Mouse (Mus musculus) lung, postnatal 4 days (tissue): ENCODE measurements around the gene Sycn.
A peak's percentile ranks its signal among the peaks of the same experiment; 100 is the strongest.

Source experiments
- DNase-seq, 2 experiments: peaks; one replicate each; pipeline ENCODE4 v3.0.0; 2021

Sycn gene

DNA sequence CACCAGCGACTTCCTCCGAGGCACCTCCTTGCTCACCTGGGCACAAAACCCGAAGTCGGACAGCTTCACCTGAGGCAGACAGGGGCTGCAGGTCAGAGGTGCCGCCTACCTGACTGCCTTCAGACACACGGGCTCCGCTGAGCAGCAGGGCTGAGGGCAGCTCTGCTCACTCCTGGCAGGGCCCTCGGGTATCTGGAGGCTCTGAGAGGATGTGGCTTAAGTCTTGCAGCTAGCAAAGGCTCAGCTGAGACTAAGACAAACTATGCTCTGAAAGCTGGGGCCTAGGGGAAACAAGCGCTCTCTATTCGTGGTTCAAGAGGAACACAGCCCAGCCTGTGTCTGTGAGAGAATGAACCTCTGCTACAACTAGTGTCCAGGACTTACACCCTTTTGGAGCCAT is 20.2 kb downstream of the Sycn start:
- DNase-seq: no peak

DNA sequence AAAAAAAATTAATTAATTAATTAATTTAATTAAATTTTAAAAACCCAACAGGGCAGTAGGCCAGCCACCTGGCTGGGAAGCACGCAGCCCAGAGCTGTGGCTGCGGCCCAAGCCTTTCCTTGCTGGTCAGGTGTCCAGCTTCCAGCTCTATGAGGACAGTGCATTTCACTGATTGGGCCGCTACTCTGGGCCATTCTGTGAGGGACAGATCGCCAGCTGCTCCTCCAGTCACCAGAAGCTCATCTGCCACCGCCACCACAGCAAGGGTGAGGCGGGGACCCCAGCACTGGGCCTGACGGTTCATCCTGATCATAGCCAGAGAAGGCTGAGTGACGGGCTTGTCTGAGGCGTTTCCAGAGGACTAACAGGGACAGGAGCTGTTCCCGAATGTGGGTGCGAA is 21.3 kb downstream of the Sycn start:
- DNase-seq: no peak

DNA sequence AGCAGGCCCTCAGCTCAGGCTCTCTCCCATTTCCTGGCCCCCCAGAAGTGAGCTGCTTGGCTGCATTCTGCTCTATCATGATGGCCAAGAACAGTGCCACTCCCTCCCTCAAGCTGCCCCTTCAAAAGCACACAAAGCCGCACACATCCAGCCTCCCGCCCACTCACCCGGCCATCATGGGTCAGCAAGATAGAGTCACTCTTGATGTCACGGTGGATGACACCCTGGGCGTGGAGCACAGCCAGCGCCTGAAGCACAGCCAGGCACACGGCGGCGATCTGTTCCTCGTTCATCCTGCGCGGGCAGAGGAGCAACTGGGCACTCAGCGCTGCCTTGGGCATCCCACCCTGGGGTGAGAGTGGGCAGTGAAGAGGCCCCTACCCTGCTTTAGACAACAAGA is 21.7 kb downstream of the Sycn start:
- DNase-seq: no peak

DNA sequence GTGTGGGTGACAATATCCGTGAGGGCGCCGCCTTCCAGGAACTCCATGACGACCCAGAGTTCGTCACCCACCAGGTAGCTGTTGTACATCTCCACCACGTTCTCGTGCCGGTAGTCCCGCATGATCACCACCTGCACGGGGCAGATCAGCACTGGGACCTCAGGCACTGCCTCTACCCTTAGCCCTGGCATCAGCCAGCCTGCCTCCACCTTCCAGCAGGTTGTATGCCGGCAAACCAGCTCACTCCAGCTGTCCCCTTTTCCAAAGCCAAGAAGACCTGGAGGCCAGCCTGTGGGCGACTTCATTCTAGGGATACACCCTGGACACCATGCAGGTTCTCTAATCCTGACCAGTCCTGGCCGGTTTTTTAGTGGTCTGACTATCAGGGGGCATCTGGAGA is 22.3 kb downstream of the Sycn start:
- no peak for DNase-seq

DNA sequence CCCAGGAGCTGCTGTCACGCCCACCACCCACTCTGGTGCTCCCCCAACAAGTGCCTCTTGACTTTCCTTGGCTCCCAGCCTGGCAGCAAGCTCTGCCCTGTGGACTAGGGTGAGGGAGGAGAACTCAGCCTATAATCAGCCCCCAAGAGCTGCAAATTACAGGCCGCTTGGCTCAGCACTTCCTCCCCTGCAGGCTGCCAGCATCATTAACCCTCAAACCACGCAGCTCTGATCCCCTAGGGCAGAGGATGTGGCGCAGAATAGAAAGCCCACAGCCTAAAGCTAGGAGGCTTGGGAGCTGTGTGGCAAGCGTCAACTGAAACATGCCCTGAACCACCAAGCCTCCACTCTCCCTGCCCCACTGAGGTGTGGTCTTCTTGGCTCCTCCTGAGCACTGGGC is 24.7 kb downstream of the Sycn start:
- DNase-seq: no peak

DNA sequence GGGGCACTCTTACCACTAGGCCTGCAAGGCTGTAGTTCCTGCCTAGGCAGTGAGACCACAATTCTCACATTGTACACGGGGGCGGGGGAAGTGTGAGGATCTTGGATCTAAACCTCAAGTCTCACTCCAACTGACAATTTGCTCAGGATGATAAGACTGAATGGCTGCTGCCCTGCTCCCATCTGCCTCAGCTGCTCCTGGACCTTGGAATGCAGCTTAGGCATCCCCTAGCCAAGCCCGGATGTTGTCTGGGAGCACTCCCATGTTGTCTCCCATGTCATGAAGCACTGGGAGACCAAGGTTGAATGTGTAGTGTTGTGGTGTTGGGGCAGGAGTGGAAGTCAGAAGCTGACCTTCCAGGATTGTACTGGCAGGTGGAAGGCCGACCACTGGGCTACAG is 26.9 kb downstream of the Sycn start:
- no peak for DNase-seq

DNA sequence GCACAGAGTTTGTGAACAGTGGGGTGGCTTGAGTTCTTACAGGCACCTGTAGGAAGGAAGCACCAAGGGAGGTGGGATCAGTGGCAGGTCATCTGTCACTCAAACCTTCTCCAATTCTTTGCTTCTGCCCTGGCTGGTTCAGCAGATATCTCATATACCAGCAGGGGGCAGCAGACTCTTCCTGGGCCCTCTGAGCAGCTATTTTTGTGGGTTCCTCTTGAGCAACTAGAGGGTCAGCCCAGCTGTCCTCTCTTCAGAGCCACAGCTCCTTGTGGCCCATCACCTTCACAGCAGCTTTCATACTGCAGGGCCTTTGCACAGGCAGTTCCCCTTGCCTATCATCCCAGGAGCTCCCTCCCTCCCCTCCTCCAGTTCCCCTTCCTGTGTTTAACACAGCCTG is 27.6 kb downstream of the Sycn start:
- DNase-seq: peak; percentile 55 to 78

DNA sequence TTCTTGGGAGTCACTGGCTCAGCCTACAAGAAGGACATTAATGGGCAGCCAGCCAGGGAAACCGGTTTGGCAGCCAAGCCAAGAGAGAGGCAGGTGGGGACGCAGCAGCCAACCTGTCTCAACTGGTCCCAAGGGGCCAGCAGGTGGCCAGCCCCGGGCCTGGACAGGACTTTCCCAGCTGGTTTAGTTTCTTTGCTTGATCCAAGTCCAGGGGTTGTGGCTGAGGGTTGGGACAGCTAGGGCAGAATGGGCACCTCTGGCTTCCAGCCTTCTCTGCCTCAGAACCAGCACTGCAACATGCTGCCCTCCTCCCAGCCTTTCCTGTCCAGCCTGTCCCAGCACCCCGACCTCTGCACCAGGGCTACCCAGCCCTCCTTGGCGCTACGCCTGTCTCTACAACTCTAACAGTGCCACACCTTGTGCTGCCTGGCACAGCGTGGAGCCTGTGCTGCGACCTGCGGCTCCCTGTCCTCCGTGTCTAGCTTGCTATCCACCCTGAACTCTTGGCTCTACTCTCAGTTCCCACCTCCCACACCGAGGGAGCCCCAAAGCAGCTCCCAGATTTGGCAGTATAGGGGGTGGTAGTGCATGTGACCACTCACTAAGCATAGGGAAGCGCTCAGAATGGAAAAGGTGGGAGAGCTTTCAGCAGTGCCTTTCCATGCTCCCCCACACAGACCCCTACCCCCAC is 29.8 kb downstream of the Sycn start:
- DNase-seq: peak; percentile 90 to 93

DNA sequence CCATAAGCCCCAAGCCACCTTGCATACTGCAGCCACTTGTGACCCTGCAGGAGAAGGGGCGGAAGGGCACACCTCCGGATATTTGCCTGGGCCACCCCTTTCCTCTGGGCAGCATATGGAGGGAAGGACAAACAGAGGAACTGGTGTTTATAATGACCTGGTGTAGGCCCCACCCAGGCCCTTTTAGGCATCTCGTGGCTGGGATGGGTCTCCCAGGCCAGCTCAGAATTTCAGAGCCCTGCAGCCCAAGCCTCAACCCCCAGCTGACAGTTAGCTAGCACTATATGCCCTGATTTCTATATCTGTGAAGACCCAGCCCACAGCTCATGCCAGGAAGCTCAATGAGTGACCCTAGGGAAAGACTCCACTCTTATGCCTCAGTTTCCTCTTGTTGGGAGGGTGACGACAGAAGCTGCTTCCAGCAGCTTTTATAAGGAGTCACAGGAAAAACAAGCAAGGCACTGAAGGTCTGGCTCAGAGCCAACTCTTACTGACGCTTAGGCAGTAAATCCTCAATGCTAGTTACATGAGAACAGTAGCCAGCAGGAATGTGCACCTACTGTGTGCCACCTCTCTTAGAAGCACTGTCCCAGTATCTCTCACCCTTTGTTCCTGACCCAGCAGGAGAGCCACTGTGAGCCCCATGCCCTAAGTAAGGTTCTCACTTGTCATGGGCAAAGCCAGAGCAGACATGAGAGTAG is 30.4 kb downstream of the Sycn start:
- DNase-seq: peak; percentile 68 to 84

DNA sequence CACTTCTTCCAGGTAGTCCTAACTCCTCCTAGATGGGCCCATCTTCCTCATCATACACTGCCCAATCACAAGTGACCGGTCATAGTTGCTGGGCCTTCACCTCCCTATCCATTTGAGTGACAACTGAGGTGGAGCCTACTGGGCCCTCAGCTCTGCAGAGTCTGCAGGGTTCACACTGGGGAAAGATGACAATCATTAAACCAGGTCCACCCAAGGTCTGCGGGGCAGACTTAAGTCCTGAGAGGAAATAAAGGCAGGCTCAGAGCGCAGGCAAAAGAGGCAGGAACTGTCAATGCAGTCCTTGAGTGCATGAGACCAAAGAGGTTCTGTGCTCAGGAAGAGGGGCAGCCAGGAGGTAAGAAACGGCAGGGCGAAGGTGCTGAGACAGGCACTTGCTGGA is 32.0 kb downstream of the Sycn start:
- DNase-seq: no peak

DNA sequence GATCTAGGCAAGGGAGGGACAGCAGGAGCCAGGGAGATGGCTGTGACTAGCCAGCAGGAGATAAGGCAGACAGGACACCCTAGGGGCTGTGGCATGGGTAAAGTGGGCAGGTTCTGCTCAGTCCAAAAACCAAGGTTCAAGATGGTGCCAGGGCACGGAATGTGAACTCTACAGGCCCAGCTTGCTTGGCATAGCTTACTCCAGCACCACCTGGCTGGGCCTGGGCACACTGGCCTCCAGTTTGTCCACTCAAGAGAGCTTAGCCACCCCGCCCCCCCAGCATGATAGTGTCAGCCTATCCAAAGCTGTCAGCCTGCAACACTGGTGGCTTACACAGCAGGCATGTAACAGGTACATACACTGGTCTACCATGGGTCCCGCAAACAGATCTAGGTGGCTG is 32.6 kb downstream of the Sycn start:
- no peak for DNase-seq

DNA sequence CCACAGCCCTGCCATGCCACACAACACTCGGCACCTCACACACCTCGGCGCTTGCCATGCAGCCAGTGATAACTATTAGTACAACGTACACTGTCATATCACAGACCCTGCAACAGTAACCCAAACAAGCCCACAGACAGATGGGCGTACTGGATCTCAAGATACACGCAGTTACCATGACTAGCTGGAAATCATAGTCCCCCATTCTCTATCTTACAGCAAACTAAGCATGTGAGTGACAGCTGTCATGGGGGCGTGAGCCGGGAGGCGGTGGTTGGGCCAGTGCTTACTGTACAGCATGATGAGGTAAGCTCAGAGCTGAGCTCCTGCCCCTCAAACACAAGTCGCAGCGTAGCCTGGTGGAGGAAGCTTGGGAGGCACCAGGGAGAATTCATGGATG is 34.9 kb downstream of the Sycn start:
- peak in 1 of 2 experiments; percentile 23 for DNase-seq

DNA sequence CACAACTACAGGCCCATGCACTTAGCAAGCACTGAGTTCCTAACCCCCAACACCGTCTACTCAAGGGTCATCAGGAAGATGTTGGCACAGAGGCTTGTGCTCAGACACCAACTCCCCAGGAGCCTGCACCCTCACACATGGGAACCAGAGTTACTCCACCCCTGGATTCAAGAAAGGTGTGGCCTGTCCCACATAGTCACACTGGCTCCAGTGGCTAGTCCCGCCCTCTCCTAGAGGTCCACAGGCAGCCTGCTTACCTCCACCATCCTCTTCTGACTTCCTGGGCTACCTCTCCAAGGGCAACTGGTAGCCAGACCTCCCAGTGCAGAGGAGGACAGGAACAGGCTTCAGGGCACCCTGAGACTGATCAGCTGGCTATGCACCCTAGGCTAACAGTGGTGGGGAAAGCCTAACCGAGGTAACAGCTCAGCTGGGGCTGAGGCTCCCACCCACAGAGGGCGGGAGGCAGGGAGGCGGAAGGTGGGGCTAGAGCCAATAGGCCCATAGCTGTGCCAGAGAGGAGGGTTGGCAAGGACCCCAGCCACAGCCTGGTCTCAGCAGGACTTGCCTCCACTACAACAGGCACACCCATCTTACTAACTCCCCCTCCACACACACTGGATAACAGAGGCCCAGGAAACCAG is 35.7 kb downstream of the Sycn start:
- DNase-seq: peak; percentile 82 to 92

DNA sequence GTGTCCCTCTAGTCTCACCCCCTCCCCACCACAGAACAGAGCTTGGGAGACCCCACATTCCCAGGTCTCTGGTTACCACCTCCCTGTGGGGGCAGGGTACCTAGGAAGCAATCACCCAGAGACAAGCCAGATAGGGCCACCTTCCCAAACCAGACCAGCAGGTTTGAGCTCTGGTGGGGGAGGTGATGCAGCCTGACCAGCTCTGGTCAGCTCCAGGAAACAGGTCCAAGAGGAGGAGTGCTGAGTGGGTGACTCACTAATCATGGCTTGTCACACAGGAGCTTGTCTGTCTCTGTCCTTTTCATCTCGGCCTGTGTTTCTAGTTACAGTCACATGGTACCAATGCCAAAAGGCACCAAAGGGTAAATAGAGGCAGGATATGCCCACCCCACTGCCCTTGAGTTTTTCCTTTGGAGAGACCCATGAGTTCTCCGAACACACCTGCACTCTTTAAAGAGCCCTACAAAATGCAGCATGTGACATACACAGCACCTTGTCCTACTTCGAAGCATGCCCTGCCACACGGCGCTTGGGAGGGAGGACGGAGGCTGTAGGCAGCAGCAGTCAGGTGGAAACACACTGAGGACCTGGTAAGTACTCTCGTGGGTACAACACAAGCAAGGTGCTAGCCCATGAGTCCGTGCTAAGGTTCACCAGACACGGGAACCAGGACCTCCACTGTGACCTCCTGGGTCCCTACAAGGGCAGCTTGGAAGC is 37.3 kb downstream of the Sycn start:
- DNase-seq: peak; percentile 77 to 88

DNA sequence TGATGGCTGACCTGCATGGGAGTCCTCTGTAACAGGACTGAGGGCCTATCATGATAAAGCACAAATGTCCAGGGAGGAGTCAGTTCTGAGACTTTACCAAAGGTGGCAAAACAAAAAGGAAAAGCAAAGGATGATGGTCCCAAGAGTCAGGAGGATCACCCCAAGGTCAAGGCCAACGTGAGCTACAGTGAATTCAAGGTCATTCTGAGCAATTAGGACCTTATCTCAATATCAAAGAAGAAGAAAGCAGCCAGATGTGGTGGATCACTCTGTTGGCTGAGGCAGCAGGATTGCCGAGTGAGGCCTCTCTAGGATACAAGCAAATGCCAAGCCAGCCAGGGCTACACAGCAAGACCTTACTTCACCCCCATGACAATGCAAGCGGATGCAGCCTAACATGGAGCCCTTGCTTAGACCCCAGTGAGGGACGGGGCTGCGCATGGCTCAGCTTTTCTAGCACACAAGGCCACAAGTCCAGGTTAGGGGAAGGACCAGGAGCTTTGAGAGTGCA is 37.9 kb downstream of the Sycn start:
- peak in 1 of 2 experiments; percentile 22 for DNase-seq

DNA sequence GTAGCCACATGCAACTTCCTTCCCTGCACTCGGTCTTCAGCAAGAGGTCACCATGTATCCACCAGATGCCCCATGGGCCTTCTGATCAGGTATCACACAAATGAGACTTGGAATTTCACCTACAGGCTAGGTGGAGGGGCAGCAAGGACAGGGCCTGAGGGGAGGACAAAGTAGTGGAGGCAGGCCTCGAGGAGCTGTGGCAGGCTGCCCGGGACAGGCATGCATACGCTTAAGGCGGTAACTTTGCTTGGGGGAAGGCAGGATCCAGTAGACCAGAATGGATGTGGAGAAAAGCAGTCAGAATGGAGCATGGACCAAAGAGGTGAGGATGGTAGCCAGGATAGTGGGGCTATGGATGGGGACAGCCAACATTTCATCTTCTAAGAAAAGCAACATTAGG is 39.1 kb downstream of the Sycn start:
- DNase-seq: no peak

DNA sequence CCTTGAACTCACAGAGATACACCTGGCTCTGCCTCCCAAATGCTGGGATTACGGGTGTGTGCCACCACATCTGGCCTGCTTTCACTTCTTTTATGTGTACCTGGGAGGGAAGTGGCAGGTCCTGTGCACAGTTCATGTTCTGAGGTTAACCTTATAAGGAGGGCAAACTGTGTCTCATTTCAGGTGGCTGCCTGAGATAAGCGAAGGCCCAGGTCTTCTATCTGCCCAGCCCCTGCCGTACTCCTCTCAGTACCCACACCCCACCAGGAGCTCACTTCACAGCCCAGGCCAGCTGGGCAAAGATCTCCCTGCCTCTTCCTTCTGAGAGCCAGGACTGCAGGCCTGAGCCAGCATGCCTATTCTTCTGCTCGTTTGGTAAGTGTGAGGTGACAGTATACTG is 41.0 kb downstream of the Sycn start:
- DNase-seq: no peak

DNA sequence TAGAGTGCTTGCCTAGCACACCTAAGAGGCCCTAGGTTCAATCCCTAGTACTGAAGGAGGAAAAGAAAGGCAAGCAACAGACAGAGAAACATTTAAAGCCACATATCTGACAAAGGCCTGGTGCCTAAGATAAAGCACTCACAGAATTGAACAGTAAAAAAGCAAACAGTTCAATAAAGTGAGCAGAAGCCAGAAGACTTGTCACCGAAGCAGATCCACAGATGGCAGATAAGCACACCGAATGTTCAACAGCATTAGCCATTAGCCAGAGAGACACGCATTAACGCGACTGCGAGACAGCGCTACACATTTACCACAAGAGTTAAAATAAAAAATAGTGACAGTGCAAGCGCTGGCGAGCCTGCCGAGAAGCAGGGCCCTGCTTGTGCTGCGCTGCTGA is 42.2 kb downstream of the Sycn start:
- DNase-seq: no peak

DNA sequence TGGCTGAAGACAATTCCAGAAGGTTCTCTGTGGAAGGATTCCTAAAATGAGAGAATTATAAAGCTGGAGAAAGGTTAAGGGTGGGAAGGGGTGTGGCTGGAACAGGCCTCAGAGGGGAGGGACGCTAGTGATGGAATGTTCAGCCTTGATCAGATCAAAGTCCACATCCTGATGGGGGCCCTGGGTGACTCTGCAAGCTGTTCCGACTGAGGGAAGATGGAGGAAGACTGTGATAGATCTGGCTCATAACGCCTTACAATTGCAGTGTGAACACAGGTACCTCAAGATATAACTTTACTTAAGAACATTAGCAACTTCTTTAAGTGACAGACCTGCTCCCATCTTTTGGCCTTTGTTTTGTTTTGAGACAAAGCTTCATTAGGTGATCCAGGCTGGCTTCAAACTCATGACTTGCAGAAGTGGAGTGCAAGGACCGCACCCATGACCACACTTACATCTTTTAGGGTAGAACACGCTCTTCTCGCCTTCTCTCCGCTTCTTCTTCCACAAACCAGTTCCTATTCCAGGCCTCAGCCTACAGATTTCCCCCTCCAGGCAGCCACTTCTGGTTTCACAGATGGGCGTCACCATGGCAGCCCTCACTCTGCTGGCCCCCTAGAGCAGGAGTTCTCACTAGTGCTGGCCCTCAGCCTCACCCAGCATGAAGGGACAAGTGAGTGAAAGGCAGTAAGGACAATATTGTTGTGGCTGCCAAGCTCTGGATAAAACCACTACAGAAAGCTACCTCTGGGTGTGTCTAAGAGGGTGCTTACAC is 43.1 kb downstream of the Sycn start:
- peak; percentile 51 to 62 for DNase-seq

DNA sequence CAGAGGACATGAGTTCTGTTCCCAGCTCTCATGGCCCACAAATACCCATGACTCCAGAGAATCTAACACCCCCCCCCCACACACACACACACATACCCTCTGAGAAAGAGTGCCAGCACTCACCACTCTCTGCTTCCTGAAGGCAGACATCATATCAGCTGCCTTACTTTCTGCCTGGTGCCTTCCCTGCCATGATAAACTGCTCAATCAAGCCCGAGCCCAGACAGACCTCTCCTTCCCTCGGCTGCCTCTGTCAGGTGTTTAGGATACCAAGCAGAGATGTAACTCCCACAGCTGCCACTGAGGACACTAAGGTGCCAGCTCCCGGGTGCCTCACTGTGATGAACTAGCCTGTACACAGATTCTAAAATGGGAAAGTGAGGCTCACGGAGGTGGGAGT is 43.8 kb downstream of the Sycn start:
- DNase-seq: no peak

DNA sequence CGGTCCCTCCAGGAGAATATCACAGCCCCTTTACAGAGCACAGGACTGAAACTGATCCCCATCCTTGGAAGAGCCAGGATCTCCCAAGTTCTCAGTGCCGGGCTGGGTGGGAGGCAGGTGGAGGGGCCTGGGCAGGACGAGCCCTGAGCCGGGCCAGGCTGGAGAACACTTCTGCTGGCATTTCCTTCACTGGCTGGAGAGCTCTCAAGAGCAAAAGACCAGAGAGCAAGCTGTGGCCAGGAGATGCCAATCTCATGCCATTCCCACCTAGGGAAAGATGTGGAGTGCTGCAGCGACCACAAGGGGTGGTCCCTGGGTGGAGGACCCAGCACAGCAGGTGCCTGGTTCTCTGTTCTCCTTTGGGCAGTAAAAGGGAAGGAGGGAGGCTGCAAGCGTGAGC is 44.3 kb downstream of the Sycn start:
- DNase-seq: peak in 1 of 2 experiments; percentile 66

DNA sequence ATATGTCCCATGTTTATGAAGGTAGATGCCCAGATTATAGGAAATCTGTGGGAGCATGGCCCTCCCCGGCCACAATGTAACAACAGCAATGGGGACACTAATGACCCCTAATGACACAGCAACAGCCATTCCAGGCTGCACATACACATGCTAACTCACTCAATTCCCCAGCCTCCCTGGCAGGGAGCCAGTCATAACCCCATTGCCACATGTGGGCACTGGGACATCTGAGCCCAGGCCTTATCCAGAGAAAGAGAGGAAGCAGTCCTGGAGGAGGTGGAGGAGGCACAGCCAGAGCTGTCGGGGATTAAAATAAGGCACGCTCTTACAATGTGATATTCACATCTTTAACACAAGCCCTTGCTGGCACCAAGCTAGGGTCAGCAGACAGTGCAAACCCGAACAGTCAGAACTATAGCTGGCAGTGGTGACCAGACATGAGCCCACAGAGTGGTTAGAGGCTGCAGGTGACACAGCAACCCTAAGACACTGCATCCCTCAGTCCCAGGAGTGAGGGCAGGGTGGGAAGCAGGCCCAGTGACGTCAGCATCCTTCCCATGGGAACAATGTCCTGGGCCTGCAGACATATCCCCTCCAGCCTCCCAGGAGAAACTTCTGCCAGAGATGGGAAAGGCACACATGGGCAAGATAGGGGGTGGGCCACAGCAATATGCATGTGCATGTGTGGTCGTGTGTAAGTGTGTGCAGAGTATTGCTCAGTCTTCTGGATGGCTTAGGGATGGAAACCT is 46.2 kb downstream of the Sycn start:
- DNase-seq: peak; percentile 66 to 70
